Mouse (Mus musculus): ENCODE data around the gene Fau.

DNA sequence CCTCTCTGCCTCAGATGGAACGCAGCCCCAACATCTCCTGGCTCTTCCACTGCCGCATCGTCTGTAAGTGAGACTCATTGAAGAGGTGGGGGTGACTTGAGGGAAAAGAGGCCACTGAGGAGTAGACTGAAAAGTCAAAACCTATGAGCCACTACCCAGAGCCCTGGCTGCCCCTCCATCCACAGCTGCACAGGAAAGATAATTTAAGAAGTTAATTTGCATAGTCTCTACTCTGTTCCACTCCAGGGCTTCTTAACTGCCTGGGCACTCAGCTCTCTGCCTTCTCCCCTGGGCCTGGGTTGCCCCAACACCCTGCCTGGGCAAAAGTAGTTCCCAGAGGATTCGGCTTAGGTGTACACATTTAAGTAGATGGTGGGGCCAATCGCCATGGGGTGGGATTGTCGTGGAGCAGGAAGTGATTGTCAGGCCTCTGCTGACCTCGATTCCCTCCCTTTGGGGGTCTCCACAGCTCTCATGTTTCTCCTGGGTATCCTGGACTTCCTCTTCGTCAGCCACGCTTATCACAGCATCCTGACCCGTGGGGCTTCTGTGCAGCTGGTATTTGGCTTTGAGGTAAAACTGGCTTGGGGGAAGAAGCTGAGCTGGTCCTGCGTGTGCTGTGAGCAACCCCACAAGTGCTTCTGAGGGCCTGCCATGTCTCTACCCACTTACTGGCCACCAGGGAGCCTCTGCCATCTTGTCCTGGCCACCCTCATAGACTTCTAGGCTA, 8.8 kb upstream of the Fau start:
- TF ChIP-seq POLR2AphosphoS5 (IDR thresholded peaks at IDR 0.05; ENCODE audit: insufficient replicate concordance, low read depth, low read length) (no peak), CTCF (IDR thresholded peaks at IDR 0.05; ENCODE audit: low read depth, low read length) (no peak), TAL1 (conservative IDR thresholded peaks at IDR 0.05; ENCODE audit: low read depth, low read length) (no peak), GATA1 (IDR thresholded peaks at IDR 0.05; ENCODE audit: borderline replicate concordance, low read length) (no peak), GATA2 (IDR thresholded peaks at IDR 0.05; ENCODE audit: borderline replicate concordance, low read depth, low read length) (no peak)
